Comparison of ENCODE assay signal across 26 mouse cellular contexts in genomic region chr2:28564380-28564779, GRCm38 (mm10). TPM values are rescaled to one million over a fixed set of nuclear protein-coding genes. Genes with fewer than 3 reads are reported as not detected.
"Had no signal": no experiment of that assay in that cellular context is flagged by ENCODE, and none has a peak within 500 bp of the region (broad histone marks: within the 10 kb centered on the region; RNA-seq: fewer than 3 reads in every experiment).

No protein-coding gene starts in this region.

- H3K4me1 ChIP-seq: kidney, embryonic 15.5 days; liver, embryonic 13.5 days; midbrain, embryonic 15.5 days; neural tube, embryonic 13.5 days had no signal

- H3K4me2 ChIP-seq: kidney, embryonic 15.5 days; liver, embryonic 13.5 days; midbrain, embryonic 11.5 days; midbrain, embryonic 15.5 days; neural tube, embryonic 13.5 days had no signal

- H3K27me3 ChIP-seq: kidney, embryonic 15.5 days; liver, embryonic 13.5 days; midbrain, embryonic 15.5 days; neural tube, embryonic 13.5 days had no signal

- H3K9ac ChIP-seq: kidney, embryonic 15.5 days; liver, embryonic 13.5 days; midbrain, embryonic 15.5 days; neural tube, embryonic 13.5 days had no signal

- DNase-seq: kidney, postnatal 14 days; layer of hippocampus, postnatal 36 days; liver, embryonic 13.5 days; lung, adult 2 months; lung, postnatal 14 days; lung, postnatal 4 days; retina, postnatal 1 day; right cerebral cortex, postnatal 25 days; spleen, adult 18-20 months; thymus, adult 2 months; thymus, postnatal 14 days; thymus, postnatal 4 days had no signal

- ATAC-seq: midbrain, embryonic 15.5 days had no signal

- H3K9me3 ChIP-seq: kidney, embryonic 15.5 days; liver, embryonic 13.5 days; midbrain, embryonic 15.5 days; neural tube, embryonic 13.5 days had no signal

- H3K27ac ChIP-seq: kidney, embryonic 15.5 days; left cerebral cortex, adult 2 months; liver, embryonic 13.5 days; midbrain, embryonic 15.5 days; neural tube, embryonic 13.5 days had no signal

- H3K4me3 ChIP-seq: kidney, embryonic 15.5 days; left cerebral cortex, adult 2 months; liver, embryonic 13.5 days; midbrain, embryonic 15.5 days; neural tube, embryonic 13.5 days had no signal

RNA-seq across cellular contexts. Expression of gene Cel, which starts 1.2 kb away (rescaled TPM):
- total RNA-seq: layer of hippocampus, adult 8-10 months; layer of hippocampus, postnatal 10 days; layer of hippocampus, postnatal 36 days; left cerebral cortex, adult 2 months; left cerebral cortex, postnatal 10 days; left cerebral cortex, postnatal 36 days; megakaryocyte progenitor cell, adult 5-6 weeks; megakaryocyte-erythroid progenitor cell, adult 5-6 weeks; neutrophil, adult 5-6 weeks had no signal
- polyA plus RNA-seq: limb, embryonic 11.5 days; neural tube, embryonic 13.5 days had no signal

RNA-seq across cellular contexts. Expression of gene Gfi1b, which starts 57.4 kb away (rescaled TPM):
- total RNA-seq: layer of hippocampus, adult 8-10 months; layer of hippocampus, postnatal 10 days; layer of hippocampus, postnatal 36 days; left cerebral cortex, adult 2 months; left cerebral cortex, postnatal 10 days; left cerebral cortex, postnatal 36 days; liver, adult 2 months had no signal
- polyA plus RNA-seq: liver, adult 2 months; midbrain, embryonic 15.5 days had no signal

RNA-seq across cellular contexts. Expression of gene Gm10134, which starts 58.5 kb away (rescaled TPM):
- total RNA-seq: liver, adult 2 months; megakaryocyte progenitor cell, adult 5-6 weeks; megakaryocyte-erythroid progenitor cell, adult 5-6 weeks; neutrophil, adult 5-6 weeks had no signal
- polyA plus RNA-seq: limb, embryonic 11.5 days; liver, adult 2 months; midbrain, embryonic 11.5 days had no signal
